Mouse (Mus musculus) adrenal gland, postnatal 14 days (tissue): ENCODE measurements around the gene Slco3a1. TPM values are rescaled to one million over a fixed set of nuclear protein-coding genes. Genes with fewer than 3 reads are reported as not detected.

Experiments used
- DNase-seq: peaks from one replicate; pipeline ENCODE4 v3.0.0; 2021; ENCODE audit warnings: mixed read lengths
- total RNA-seq: library from RNA; stranded (reverse); gene quantifications from 2 replicates; pipeline ENCODE4 v1.2.3, GENCODE M21; 2021

The Slco3a1 gene
- total RNA-seq, 1 experiment from 2014 or later = 20.8 TPM

DNA sequence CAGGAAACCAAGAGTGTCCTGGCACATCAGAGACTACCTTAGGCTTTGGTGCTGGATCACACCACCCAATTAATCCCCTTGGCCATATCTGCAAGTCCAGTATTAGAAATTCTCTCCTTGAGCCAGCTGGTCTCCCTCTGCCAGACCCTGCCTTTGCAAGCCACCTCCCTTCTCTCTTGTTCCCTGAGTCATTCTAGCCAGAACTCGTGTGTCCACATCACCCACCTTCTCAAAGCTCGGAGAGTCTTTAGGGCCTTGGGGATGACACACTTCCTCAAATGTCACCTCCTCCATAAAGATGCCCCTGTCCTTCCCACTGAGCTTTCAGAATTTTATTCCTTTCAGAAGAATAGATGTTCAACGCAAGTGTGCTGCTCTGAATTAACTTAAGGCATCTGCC is 172.3 kb downstream of the Slco3a1 start:
- DNase-seq = no peak

DNA sequence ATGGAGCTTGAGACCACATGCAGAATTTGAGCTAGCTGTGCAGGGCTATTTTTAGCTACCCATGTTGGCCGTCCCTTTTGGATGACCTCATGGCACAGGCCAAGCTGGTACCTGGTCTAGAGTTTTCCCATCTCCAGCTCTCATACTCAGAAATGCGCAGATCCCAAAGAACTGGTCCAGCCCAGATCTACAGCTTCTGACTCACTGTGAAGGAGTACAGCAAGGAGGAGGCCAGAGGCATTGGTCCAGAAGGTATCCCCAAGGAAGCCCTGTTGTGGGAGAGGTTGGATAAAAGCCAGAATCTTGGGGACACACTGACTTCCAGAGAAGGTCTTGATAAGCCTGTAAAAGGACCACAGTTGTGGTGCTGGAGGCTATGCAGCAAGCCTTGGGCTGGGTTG is 172.7 kb downstream of the Slco3a1 start:
- DNase-seq = peak; percentile 14

DNA sequence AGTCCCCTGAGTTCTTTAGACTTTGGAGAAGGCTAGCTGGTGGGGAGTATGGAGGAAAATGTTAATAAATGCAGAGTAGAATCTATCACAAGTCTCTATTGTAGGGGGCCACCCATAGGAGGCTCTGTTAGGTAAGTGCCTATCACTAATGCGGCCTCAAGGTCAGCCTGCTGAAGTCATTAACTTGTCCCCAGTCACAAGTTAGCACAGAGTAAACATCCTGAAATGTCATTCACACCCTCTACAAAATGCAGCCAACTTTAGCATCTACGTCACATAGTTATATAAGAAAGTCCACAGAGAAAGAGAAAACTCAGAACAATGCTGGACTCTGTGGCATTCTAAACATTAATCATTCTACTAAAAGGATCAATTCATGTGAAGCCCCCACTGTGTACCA is 173.5 kb downstream of the Slco3a1 start:
- DNase-seq = no peak

DNA sequence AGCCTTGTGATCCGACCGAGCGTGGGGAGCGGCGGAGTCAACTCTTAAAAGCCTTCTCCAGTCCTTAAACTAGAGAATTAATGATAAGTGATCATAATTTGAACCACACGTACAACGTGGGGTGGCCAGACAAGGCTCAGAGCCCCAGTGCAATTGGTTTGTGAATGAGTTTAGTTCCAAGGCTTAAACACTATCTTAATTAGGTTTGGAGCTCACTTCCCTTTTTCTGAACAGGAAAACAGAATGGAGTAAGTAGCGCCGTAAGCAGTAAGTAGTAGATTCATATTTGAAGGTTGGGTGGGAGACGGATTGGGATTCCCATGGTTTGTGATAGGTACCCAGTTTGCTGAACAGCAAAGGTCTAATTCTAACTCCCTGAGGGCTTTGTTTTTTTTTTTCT is 176.7 kb downstream of the Slco3a1 start:
- no peak for DNase-seq

DNA sequence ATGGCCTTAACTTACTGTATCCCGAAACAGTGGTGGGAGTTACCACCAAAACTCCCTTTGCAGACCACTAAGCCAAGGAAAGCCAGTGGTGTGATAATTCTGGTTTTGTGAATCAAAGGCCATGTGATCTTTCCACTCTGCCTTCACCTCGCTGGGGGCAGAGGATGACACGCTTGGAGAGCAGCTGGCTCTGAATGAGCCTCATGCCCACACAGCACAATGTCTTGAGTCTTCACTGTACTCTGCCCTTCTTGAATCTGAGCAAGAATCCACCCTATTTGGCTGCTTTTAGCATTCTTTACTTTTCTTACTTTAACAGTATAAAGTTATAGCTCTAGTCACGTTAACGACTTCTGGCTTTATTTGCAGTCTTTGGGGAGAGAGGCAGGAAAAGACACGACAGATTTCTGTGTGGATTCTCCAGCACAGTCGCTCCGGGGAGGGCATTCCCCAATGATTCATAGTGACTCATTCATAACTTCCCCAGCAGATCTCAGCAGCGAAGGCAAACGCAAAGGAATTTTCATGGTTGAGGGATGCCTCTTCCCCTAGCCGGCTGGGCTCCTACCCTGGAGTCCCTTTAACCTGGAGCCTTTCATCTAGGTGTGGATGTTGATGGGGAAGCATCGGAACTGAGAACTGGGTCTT is 178.1 kb downstream of the Slco3a1 start:
- peak; percentile 54 for DNase-seq

DNA sequence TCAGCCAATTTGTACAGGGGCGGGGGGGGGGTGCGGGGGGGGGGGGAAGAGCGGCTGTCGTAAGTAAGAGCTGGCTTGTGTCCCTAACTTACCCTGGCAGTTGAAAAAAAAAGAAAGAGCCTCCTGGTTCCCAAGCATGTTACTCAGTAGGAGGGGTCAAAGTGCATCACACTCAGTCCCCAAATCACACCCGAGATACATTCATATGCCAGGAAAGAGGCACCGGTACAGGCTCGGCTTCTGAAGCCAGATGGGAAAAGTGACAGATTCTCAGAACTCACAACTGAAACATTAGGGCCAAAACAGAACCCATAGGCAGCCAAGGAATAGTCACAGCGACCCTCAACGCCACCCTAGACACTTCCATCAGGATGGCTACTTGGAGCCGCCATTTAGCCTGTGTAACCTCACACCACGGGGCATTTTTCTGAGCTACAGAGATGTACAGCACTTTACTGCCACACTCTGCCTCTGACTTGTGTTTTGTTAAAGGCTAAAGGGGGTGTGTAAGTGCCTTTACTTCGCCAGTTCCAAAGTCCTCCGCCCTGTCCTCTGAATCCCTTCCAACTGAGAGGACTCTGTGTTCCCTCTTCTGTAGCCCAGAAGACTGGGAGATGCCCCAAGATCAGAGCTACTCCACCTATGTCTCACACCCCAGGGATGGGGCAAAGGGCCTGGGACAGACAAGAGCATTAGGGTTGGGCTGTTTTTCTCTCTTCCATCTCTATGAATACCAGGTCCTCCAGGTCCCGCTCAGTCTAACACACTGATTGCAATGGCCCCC is 179.2 kb downstream of the Slco3a1 start:
- no peak for DNase-seq

DNA sequence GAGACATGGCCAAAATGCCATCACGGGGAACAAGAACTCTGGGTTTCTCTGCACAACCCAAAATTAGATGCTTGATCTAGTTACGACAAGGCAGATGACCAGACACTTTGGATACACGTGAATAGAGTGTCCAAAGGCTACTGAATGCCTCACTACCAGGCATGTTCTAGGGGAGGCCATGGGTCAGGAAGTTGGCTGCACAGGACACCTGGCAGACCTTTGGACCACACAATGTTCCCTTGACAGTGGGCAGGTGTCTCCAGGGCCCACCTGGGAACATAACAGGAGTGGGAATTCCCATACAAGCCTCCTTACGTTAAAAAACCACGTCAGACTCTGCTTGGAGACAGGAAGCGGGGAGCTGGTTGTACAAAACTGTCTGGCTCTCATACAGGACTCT is 181.5 kb downstream of the Slco3a1 start:
- no peak for DNase-seq

DNA sequence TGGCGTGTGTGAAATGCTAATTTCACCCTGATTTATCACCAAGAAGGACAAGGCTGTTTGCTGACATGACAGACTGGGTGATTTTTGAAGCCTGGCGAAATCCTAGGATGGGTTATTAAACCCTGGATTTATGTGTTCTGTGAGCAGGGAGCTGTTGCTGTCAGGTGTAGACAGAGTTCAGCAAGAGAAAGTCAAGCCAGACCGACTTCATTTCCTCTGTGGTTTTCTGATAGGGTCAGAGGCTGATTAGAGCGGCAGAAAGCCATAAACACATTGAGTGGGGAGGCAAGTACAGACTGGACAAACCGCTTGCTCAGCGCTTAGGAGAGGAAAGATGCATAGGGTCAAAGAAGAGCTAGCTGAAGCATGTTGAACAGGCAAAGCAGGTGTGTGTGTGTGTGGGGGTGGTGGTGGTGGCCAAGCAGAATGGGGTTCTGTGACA is 182.4 kb downstream of the Slco3a1 start:
- DNase-seq = no peak

DNA sequence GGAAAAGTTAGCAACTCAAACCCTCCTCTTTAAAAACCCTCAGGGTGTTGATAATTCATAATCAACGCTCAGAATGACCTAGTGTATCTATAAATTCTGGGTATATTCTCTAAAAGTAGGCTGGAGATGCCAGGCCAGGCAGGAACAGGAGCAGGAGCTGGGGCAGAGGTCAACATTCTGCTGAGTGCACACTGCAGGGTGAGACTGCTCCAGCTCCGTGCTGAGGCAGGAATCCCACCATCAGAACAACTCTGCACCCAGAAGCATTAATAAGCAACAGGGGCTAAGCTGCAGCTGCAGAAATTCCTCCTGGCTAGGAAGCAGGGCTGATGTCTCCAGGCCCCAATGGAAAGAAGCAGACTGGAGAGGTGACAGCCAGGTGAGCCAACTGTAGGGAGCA is 182.9 kb downstream of the Slco3a1 start:
- DNase-seq = no peak

DNA sequence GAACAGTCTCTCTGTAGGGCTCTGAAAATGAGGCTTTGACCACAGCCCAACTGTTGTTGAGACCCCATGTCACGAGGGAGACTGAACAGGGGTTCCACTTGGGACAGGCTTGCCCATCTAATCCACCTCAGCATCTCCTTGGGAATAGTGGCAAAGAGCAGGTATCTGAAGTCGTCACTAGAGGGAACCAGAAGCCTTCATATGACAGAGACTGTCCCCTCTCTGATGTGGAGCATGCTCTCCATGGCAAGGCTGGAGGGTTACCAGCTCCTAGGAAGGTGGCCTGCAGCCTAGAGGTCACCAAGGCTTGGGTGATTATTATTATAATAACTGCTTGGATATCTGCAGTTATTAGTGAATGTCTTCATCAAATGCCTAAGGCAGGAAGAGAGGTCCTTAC is 183.4 kb downstream of the Slco3a1 start:
- DNase-seq = peak; percentile 52

DNA sequence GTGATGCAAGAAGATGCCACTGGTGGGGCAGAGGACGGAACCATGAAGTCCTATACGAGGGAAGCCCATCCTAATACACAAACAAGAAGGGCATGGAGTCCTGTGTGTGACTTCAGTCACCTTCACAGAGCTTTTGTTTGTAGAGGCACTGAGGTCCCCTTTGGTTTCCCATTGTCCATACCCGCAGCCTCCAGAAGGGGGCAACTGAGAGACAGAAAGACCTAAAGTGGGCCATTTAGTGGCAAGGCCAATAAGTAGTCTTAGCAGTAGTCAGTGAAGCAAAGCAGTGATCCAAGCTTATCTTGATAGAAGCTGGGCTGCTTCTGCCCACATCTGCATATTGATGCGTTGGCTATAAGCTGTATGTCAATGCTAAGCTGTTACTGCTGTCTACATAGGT is 184.9 kb downstream of the Slco3a1 start:
- peak; percentile 58 for DNase-seq

DNA sequence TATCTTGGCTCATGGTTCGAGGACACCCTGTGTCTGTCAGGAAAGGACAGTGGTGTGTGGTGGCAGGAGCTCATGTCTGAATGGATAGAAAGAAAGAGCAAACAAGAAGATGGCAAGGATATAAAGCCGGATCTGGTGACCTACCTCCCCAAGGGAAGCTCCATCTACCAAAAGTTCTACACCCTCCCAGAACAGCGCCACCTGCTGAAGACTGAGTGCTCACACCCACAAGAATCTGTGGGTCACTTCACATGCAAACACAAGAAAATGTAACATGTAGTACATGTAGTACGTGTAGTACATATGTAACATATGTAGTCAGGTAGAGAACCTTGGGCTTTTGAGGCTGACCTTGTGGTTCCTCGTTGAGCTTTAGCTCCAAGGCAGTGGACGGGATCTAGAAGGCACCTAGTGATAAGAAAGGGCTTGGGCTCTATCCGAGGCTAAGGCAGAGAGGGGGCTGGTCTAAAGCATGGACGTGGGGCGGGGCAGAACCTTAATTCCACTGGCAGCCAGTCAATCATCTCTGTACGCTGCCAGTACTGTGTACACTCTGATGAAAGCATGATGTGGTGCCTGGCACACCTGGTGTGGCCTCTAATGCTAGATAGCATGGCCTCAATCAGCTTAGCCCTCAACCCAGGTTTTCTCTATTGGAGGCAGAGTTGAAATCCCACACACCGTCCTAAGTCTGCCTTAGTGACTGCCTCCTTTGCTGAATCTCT is 186.2 kb downstream of the Slco3a1 start:
- peak; percentile 21 for DNase-seq

DNA sequence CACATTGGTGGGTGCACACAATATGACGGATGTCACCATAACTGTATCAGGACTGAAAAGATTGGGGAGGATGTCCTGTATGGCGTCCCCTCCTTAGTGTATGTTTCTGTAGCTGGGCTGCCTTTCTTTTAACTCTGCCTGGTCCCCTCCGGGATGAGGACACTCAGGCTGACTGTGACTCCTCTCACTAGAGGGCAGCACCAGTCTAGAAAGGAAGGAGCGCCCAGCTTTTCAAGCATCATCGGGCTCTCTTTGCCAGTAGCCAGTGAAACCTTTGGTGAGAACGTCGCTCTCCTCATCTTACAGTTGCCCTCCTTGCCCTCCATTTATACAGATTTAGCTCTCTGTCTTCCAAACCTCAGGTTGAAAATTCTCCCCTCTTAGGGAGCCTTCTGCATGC is 187.2 kb downstream of the Slco3a1 start:
- peak; percentile 47 for DNase-seq

DNA sequence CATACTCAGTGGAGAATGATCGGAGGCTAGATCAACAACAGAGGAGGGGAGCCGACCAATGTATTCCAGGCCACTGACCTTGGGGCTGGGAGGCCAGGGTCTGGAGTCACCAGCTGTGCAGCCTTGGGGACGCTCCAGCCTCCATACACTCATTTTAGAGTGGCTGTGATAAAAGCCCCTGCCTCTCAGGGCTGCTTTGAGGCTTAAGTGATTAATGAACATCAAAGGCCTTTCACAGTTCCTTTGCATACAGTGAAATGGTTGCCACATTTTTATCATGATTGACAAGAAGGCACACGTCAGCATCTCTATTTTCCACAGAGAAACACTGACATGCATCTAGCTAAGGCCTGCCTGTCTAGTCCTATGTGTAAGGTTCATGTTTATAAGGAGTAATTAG is 189.0 kb downstream of the Slco3a1 start:
- peak; percentile 25 for DNase-seq

DNA sequence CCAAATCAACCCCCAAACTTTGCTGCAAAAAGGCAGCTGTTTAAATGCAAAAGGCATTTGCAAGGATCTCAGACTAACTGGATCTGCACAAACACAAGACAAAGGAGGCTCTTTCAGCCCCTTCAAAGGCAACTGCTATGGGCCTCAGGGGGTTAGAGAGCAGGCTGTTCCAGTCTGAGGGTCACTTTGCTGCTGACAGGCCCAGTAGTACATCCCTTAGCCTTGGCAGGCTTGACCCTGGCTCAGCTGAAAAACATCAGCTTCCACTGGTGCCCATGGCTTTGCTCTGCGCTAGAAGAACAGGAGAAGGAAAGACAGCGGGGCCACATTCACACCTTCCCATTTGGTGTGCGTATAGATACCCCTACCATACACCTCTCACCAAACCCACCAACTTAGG is 189.6 kb downstream of the Slco3a1 start:
- DNase-seq = peak; percentile 19

DNA sequence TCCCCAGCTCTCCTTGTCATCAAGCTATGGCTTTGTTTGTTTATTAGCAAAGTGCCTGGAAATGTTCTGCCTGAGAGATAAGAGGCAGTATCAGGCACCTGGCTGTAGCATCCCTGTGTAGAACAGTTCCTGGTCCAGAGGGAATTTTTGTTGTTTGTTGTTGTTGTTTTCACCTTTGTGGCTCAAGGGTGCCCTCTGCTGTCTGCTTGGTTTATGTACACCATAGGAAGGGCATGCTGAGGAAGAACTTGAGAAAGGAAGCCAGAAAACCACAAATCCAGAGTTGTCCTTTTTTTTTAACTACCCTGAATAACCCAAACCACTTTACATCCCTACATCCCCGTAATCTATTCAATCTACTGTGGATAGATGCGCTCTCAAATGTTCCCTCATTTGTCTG is 191.1 kb downstream of the Slco3a1 start:
- no peak for DNase-seq

DNA sequence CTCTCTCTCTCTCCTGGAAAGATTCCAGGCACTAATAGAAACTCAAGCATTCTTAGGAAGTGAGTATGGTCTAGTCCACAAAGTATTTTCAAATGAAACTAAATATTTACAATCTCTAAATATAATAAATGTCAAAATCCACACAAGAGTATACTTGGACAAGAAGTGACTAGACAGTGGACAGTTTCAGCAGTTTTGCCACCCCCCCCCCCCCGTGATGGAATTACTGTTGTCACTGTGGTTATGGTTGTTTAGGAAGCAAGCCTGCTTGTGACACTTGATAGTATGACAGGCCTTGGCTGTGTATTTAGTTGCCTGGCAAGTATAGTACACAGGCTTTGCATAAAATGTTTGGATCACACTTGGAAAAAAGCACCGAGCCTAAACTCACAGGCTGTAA is 192.9 kb downstream of the Slco3a1 start:
- DNase-seq = no peak

DNA sequence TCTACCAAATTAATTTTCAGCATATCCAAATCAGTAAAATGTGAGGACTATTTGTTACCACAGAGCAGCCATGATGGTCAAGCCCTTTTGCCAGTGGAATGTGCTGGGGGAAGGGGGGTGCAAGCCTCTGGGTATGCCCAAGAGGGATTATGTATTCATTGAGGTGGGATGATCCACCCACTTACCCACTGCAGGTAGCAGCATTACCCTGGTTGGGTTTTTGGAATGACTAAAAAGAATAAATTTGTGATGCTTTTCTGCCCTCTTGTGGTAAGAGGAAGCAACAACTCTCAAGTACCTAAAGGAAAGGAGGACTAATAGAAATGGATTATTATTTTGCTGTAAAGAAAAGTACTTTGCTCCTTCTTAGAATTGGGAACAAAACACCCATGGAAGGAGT is 197.6 kb downstream of the Slco3a1 start:
- DNase-seq = no peak

DNA sequence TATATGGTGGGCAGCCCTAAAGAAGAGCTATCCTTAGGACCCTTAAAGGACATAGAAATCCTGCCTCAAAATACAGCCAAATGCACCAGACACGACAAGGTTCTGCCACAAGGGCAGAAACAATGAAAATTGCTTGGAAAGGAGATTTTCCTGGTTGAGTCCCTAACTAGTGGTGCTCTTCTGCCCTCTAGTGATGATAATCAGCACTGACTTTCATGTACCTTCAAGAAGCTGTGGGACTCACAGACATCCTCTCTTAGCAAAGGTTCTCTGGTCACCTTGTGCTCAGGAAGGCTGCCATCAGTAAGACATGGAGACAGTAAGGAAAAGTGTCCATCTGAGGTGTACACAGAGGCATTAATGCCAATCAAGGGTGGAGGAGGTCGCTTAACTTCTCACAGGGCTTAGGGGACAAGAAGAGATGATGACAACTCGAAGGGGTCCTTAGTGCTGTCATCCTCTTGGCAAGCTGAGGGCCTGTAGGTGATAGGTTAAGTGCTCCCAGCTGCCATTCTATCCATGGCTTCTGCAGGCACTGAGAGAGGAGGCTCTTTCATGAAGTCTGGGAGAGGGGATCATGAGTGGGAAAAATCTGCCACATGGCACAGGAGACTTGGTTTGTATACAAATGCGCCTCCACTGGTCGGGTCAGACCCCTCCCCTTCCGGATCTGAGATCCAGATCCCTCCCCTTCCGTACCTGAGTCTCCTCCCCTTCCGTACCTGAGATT is 199.9 kb downstream of the Slco3a1 start:
- DNase-seq = peak; percentile 53

DNA sequence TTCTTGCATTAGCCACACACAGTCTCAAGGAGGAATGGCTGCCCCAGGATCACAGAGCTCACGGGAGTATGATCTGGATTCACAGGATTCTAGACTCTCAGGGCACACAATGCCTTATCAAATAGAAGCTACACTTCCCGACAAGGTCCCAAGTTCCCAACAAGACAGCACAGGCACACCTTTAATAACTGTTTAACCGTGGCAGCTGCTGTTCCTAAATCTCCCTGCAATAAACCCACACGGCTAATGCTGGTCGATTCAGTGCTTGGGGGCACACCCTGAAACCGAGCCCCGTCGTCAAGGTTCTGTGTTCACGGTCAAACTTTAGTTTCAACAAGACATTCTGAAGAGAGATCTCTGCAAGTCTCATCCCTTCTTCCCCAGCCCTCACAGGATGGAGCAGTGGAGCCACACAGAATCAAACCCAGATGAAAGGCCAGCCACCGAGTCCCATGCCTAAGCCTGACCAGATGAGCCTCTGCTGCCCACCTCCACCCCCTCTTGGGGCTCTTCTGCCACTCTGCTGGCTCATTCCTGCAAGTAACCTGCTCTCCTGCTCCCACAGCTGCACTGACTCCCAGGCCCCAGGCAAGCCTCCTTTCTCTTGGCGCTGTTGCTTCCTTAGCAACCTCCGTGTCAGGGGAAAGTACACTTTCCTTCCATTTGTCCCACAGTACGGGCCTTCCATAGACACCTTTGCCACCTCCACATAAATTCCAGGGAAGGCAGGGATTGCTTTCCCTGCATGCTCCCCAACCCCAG is 200.7 kb downstream of the Slco3a1 start:
- no peak for DNase-seq

DNA sequence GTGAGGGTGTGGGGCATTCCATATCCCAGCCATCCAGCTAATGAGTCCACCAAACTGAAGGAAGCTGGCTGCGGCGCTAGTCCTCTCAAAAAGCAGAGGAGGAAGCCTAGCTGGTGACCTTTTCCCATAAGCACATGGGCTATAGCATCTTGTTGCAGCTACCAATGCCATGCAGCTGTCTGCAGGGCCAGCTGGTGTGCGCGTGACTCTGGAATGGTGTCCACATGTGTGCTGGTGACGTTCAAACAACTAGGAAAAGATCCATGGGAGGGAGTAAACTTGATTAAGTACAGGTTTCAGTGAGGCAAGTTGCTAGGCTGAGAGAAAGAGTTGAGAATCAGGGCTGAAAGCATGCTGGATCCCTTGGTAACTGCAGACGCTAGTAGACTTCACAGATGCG is 201.3 kb downstream of the Slco3a1 start:
- no peak for DNase-seq
